Mouse (Mus musculus): Measurements from ENCODE around the gene Btk. TPM values are rescaled to one million over a fixed set of nuclear protein-coding genes. Genes with fewer than 3 reads are reported as not detected.

The Btk gene
- polyA plus RNA-seq (2012; rRNA removed) (1.5 and 2.3 TPM in 2 replicates), polyA plus RNA-seq (2014; fragmentation: Nextera tagmentation; extraction: Ambion mirVana) (1.8 and 1.9 TPM in 2 replicates)

DNA sequence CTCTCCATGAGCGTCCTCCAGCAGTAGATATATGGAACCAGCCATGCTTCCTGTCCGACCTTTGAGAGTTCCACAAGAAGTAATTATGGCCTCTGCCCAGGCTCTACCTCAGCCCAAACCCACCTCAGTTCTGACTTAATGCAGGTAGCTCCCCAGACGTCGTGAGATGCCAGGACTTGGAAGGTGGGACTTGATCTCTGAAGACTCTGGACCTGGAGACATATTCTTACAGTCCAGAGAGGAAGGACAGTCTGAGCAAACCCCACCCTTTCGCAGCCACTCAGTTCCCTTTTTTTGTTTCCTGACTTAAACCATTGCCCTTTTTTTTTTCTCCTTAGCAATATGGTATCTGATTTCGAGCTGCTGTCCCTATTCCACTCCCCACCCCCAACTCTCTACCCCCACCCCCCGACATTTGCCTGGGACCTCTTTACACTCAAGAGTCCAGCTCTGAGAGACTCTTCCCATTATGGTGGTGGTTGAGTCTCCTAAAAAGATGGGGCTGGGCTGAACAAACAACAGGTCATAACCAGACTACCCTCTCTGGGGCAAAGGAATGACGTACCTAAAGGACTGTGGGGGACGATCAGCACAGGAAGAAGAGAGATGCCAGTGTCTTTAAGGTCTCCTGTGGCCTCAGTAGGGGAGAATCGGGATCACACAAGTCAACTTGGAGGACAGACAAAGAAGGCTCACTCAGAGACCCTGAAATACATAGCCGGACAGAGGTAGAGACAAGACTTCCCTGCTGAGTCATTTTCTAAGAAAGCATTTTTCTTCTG, at the start of gene Btk:
Gene Btk (minus strand): TSS at position 683 of the 782 bp plus-strand sequence.
- no peak for ATAC-seq (ENCODE audit: low FRiP score, low read depth)
- Histone ChIP-seq H3K9ac (ENCODE audit: low read depth, low read length, severe bottlenecking) (no peak within 1 kb of the TSS), H3K27me3 (ENCODE audit: control insufficient read depth, insufficient read depth, low read length) (no peaks in the 10 kb centered on the region), H3K4me3 (replicated peaks; ENCODE audit: low read length) (no peak within 1 kb of the TSS), H3K36me3 (ENCODE audit: control insufficient read depth, insufficient read depth, low read length) (0 out of 2 replicates have a peak, but pooled peaks cover 4% of the 10 kb centered on the region), H3K4me2 (replicated peaks; ENCODE audit: low read depth, low read length, severe bottlenecking) (no peak within 1 kb of the TSS), H3K9me3 (ENCODE audit: control insufficient read depth, low read length) (no peaks in the 10 kb centered on the region), H3K4me1 (ENCODE audit: control insufficient read depth, insufficient read depth, low read length) (no peaks in the 10 kb centered on the region), H3K27ac (replicated peaks; ENCODE audit: low read depth, low read length) (no peak within 1 kb of the TSS)
- no peak for DNase-seq (ENCODE audit: low spot score)
- 78% methylated on average over 11 of the region's 11 CpGs for WGBS
- TF ChIP-seq POLR2A (IDR thresholded peaks at IDR 0.05; ENCODE audit: borderline replicate concordance, extremely low read depth, insufficient read depth, insufficient read length): no peak

DNA sequence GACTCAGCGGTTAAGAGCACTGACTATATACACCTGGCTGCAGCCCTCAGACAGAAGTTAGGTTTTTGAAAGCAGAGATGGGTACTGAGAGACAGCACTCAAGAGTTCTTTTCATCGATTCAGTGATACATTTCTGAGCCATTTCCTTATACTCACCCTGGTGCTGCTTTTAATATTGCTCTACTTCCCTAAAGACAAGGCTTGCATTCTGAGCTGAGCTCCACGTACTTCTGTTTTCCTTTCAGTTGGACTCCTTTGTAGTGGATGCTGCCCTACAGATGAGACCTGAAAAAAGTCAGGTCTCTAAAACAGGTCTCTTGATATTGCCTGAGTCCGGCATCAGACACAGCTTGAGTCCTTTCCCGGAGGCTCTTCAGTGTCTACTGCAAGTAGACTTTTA, 49.3 kb upstream of the Btk start:
- Histone ChIP-seq H3K4me3 (replicated peaks; ENCODE audit: low read length) (no peak overlapping the region), H3K27ac (replicated peaks; ENCODE audit: low read depth, low read length) (no peak overlapping the region), H3K9ac (ENCODE audit: low read depth, low read length, severe bottlenecking) (no peak overlapping the region), H3K36me3 (ENCODE audit: control insufficient read depth, insufficient read depth, low read length) (no peaks in the 10 kb centered on the region), H3K27me3 (ENCODE audit: control insufficient read depth, insufficient read depth, low read length) (no peaks in the 10 kb centered on the region), H3K9me3 (ENCODE audit: control insufficient read depth, low read length) (no peaks in the 10 kb centered on the region), H3K4me1 (ENCODE audit: control insufficient read depth, insufficient read depth, low read length) (no peaks in the 10 kb centered on the region), H3K4me2 (replicated peaks; ENCODE audit: low read depth, low read length, severe bottlenecking) (no peak overlapping the region)
- DNase-seq (ENCODE audit: low spot score) (no peak), ATAC-seq (ENCODE audit: low FRiP score, low read depth) (no peak)
- no peak for TF ChIP-seq POLR2A (IDR thresholded peaks at IDR 0.05; ENCODE audit: borderline replicate concordance, extremely low read depth, insufficient read depth, insufficient read length)
- 85% methylated on average over 5 of the region's 5 CpGs for WGBS

DNA sequence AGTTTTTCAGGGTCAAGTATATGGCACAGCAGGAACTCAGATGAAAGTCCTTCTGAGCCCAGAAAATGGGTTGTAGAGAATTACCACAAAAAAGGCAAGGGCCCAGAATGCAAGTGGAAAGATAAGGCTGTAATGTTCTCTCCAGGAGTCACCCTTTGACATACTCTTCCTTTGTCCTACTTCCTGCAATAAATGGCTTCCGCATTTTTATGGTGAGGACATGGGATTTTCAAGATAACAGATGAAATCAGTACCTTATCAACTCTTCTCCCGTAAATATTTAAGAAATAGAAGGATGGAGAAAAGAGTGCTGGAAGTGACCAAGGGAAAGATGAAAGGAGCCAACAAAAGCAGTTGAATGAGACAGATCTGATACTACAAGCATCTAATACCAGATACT, 44.8 kb upstream of the Btk start:
- Histone ChIP-seq H3K27ac (replicated peaks; ENCODE audit: low read depth, low read length) (no peak overlapping the region), H3K9ac (ENCODE audit: low read depth, low read length, severe bottlenecking) (no peak overlapping the region), H3K4me1 (ENCODE audit: control insufficient read depth, insufficient read depth, low read length) (no peaks in the 10 kb centered on the region), H3K9me3 (ENCODE audit: control insufficient read depth, low read length) (no peaks in the 10 kb centered on the region), H3K4me3 (replicated peaks; ENCODE audit: low read length) (no peak overlapping the region), H3K27me3 (ENCODE audit: control insufficient read depth, insufficient read depth, low read length) (no peaks in the 10 kb centered on the region), H3K4me2 (replicated peaks; ENCODE audit: low read depth, low read length, severe bottlenecking) (no peak overlapping the region), H3K36me3 (ENCODE audit: control insufficient read depth, insufficient read depth, low read length) (no peaks in the 10 kb centered on the region)
- TF ChIP-seq POLR2A (IDR thresholded peaks at IDR 0.05; ENCODE audit: borderline replicate concordance, extremely low read depth, insufficient read depth, insufficient read length): no peak
- ATAC-seq (ENCODE audit: low FRiP score, low read depth) (no peak), DNase-seq (ENCODE audit: low spot score) (no peak)
- WGBS: 90% methylated on average over 2 of the region's 2 CpGs

DNA sequence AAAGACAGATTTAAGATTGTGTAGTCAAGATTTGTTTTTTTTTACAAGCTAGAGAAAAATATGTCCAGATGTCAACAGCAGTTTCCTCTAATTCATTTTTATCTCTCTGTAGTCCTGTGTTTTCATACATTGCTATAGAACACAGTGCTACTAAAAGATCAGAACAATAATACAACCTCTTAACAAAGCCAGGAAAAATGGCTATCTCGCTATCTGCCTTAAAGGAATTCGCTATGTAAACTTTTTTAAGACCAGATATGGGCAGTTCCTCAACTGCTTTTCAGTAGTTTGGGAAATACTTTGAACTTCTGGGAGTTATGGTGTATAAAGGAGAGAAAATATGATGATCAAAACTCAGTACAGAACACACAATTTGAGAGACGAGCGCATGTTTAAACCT, 40.0 kb upstream of the Btk start:
- H3K4me2 ChIP-seq (replicated peaks; ENCODE audit: low read depth, low read length, severe bottlenecking): no peak overlapping the region
- no peak for TF ChIP-seq POLR2A (IDR thresholded peaks at IDR 0.05; ENCODE audit: borderline replicate concordance, extremely low read depth, insufficient read depth, insufficient read length)
- no peaks in the 10 kb centered on the region for H3K4me1 ChIP-seq (ENCODE audit: control insufficient read depth, insufficient read depth, low read length)
- H3K4me3 ChIP-seq (replicated peaks; ENCODE audit: low read length): no peak overlapping the region
- no peaks in the 10 kb centered on the region for H3K36me3 ChIP-seq (ENCODE audit: control insufficient read depth, insufficient read depth, low read length)
- DNase-seq (ENCODE audit: low spot score) (no peak), ATAC-seq (ENCODE audit: low FRiP score, low read depth) (no peak)
- H3K9me3 ChIP-seq (ENCODE audit: control insufficient read depth, low read length): no peaks in the 10 kb centered on the region
- no peaks in the 10 kb centered on the region for H3K27me3 ChIP-seq (ENCODE audit: control insufficient read depth, insufficient read depth, low read length)
- H3K27ac ChIP-seq (replicated peaks; ENCODE audit: low read depth, low read length): no peak overlapping the region
- 78% methylated on average over 4 of the region's 4 CpGs for WGBS
- H3K9ac ChIP-seq (ENCODE audit: low read depth, low read length, severe bottlenecking): no peak overlapping the region

DNA sequence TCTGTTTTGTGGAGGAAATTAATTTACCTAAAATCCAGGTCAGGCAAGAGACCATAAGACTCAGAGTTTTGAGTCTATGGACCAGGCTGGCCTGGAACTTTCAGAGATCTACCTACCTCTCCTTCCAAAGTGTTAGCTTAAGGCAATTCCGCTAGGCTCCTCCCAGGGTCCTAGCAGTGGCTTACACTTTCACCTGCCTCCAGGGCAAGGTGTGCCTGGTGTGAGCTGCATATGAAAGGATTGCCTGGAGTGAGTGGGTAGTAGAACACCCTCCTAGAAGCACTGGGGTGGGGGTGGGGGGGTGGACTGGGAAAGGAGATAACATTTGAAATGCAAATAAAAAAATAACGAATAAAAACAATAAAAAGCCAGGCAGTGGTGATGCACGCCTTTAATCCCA, 38.3 kb upstream of the Btk start:
- H3K36me3 ChIP-seq (ENCODE audit: control insufficient read depth, insufficient read depth, low read length): no peaks in the 10 kb centered on the region
- no peak overlapping the region for H3K9ac ChIP-seq (ENCODE audit: low read depth, low read length, severe bottlenecking)
- DNase-seq (ENCODE audit: low spot score): no peak
- H3K4me3 ChIP-seq (replicated peaks; ENCODE audit: low read length): no peak overlapping the region
- no peak overlapping the region for H3K4me2 ChIP-seq (replicated peaks; ENCODE audit: low read depth, low read length, severe bottlenecking)
- no peak overlapping the region for H3K27ac ChIP-seq (replicated peaks; ENCODE audit: low read depth, low read length)
- WGBS: 82% methylated on average over 3 of the region's 3 CpGs
- no peaks in the 10 kb centered on the region for H3K4me1 ChIP-seq (ENCODE audit: control insufficient read depth, insufficient read depth, low read length)
- TF ChIP-seq POLR2A (IDR thresholded peaks at IDR 0.05; ENCODE audit: borderline replicate concordance, extremely low read depth, insufficient read depth, insufficient read length): no peak
- no peaks in the 10 kb centered on the region for H3K27me3 ChIP-seq (ENCODE audit: control insufficient read depth, insufficient read depth, low read length)
- H3K9me3 ChIP-seq (ENCODE audit: control insufficient read depth, low read length): no peaks in the 10 kb centered on the region
- ATAC-seq (ENCODE audit: low FRiP score, low read depth): no peak

Measured in limb, embryonic 14.5 days (tissue).